Mouse (Mus musculus) hindbrain, embryonic 12.5 days (tissue): ENCODE data around the gene Tnfrsf18. TPM values are rescaled to one million over a fixed set of nuclear protein-coding genes. Genes with fewer than 3 reads are reported as not detected.

Experiments used
- ATAC-seq: fragments of 200-750 bp; cut with Nextera tagmentation; 2 replicates; pipeline ENCODE4 v1.8.0; 2017; ENCODE audit warnings: moderate TSS enrichment; ENCODE audit not compliant: low FRiP score
- H3K27ac ChIP-seq: fragments of 300-500 bp; sonication (generic); 2 replicates; pipeline ENCODE4 v1.5.1; 2016; ENCODE audit warnings: mild to moderate bottlenecking
- H3K27me3 ChIP-seq: fragments of 300-500 bp; sonication (generic); 2 replicates; pipeline ENCODE4 v1.6.1; 2016; ENCODE audit warnings: mild to moderate bottlenecking
- H3K36me3 ChIP-seq: fragments of 300-500 bp; sonication (generic); 2 replicates; pipeline ENCODE4 v1.6.1; 2016; ENCODE audit warnings: mild to moderate bottlenecking
- H3K4me1 ChIP-seq: fragments of 300-500 bp; sonication (generic); 2 replicates; pipeline ENCODE4 v1.6.1; 2016
- H3K4me2 ChIP-seq: fragments of 300-500 bp; sonication (generic); replicated peaks from 2 replicates; pipeline ENCODE4 v1.6.1; 2016; ENCODE audit warnings: mild to moderate bottlenecking
- H3K4me3 ChIP-seq: fragments of 300-500 bp; sonication (generic); 2 replicates; pipeline ENCODE4 v1.5.1; 2016; ENCODE audit warnings: mild to moderate bottlenecking
- H3K9ac ChIP-seq: fragments of 300-500 bp; sonication (generic); 2 replicates; pipeline ENCODE4 v1.6.1; 2016; ENCODE audit warnings: mild to moderate bottlenecking, moderate library complexity
- H3K9me3 ChIP-seq: fragments of 300-500 bp; sonication (generic); replicated peaks from 2 replicates; pipeline ENCODE4 v1.6.1; 2016; ENCODE audit warnings: mild to moderate bottlenecking
- WGBS: fragments of 180-500 bp; shearing (Covaris S2); methylation state at CpG from one replicate; pipeline ENCODE4 v1.1.7; 2016; 5-methylcytosine and 5-hydroxymethylcytosine counted together
- microRNA counts: library from miRNA; unstranded; fragments of <30 nt; microRNA quantifications from one replicate; lab custom pipeline; 2017
- microRNA-seq: library from miRNA; unstranded; fragments of <30 nt; microRNA quantifications from one replicate; pipeline ENCODE4, GENCODE M21; 2017
- polyA plus RNA-seq: library from polyadenylated mRNA; unstranded; fragments of >200 nt; fragmentation: Nextera tagmentation; extraction: Ambion mirVana; gene quantifications from 2 replicates; pipeline ENCODE4 v1.2.1, GENCODE M21; 2016

The Tnfrsf18 gene
- polyA plus RNA-seq, 1 experiment from 2014 or later: 1.8 TPM

GRCm38 (mm10) chr4:156064510-156064897 is 38.5 kb downstream of the Tnfrsf18 start:
- Histone ChIP-seq H3K9ac (no peak overlapping the region), H3K36me3 (no peaks in the 10 kb centered on the region), H3K4me1 (peaks cover 10% of the 10 kb centered on the region), H3K9me3 (no peaks in the 10 kb centered on the region), H3K27ac (no peak overlapping the region), H3K4me3 (no peak overlapping the region), H3K27me3 (no peaks in the 10 kb centered on the region; the same call in 1 of the 2 replicates), H3K4me2 (no peak overlapping the region)
- no peak for ATAC-seq
- WGBS: 79% methylated on average over 9 of the region's 9 CpGs

GRCm38 (mm10) chr4:156065156-156065894 is 39.4 kb downstream of the Tnfrsf18 start:
- no peaks in the 10 kb centered on the region for H3K27me3 ChIP-seq

GRCm38 (mm10) chr4:156067256-156067949 is 41.4 kb downstream of the Tnfrsf18 start:
- peaks cover 20% of the 10 kb centered on the region for H3K4me1 ChIP-seq
- H3K27me3 ChIP-seq: no peaks in the 10 kb centered on the region
- no peak overlapping the region for H3K27ac ChIP-seq
- no peak overlapping the region for H3K4me2 ChIP-seq
- 75% methylated on average over 5 of the region's 5 CpGs for WGBS
- H3K36me3 ChIP-seq: no peaks in the 10 kb centered on the region
- H3K9me3 ChIP-seq: no peaks in the 10 kb centered on the region
- no peak overlapping the region for H3K9ac ChIP-seq
- no peak overlapping the region for H3K4me3 ChIP-seq
- ATAC-seq: no peak

More at GRCm38 (mm10) chr4:156065156-156065894, 39.4 kb downstream of the Tnfrsf18 start:
- H3K4me1 ChIP-seq: peaks cover 15% of the 10 kb centered on the region
- no peak overlapping the region for H3K9ac ChIP-seq
- no peaks in the 10 kb centered on the region for H3K36me3 ChIP-seq
- no peak for ATAC-seq
- 95% methylated on average over 10 of the region's 10 CpGs for WGBS
- no peak overlapping the region for H3K27ac ChIP-seq
- no peaks in the 10 kb centered on the region for H3K9me3 ChIP-seq
- H3K4me2 ChIP-seq: no peak overlapping the region
- H3K4me3 ChIP-seq: no peak overlapping the region

DNA sequence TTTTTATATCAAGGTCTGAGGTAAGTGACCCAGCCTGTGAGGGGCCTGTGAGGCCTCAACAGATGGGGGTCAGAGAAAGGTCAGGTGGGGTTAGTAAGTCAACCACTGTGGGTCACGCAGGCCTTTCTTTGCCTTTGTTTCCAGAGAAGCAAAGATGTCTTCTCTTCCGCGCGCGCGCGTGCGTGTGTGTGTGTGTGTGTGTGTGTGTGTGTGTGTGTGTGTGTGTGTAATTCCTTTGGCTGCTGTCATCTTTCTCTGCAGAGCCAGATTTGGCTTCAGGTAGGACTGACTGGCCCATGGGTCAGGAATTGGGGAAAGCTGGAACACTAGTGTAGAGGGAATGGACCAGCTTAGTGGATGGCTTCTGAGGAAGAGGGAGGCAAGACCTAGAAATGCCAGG is 43.7 kb downstream of the Tnfrsf18 start:
- 59% methylated on average over 8 of the region's 8 CpGs for WGBS

DNA sequence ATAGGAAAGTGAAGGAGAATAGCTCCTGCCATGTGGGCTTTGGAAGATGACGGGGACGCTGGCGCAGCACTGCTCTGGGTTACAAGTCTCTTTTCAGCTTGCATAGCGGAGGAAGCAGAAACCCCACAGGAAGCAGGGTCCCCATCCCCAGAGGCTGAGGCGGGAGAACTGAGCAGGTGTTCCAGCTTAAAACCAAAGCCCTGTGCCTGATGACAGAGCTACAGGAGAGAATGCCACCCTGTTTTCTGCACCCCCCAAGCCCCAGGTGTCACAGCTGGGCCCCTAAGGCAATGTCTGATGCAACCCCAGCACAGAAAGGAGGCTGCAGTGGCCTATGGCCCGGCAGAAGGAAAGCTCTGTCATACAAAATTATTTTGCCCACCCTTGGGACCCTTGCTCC is 44.3 kb downstream of the Tnfrsf18 start:
- Histone ChIP-seq H3K4me1 (peaks cover 10% of the 10 kb centered on the region), H3K9me3 (no peaks in the 10 kb centered on the region), H3K4me2 (no peak overlapping the region), H3K9ac (0 out of 2 replicates have a peak overlapping the region, but pooled peaks have one; percentile 8), H3K27ac (peak overlapping the region; percentile 23; the same call in 1 of the 2 replicates), H3K36me3 (no peaks in the 10 kb centered on the region), H3K27me3 (no peaks in the 10 kb centered on the region), H3K4me3 (no peak overlapping the region)
- no peak for ATAC-seq
- 49% methylated on average over 6 of the region's 6 CpGs for WGBS

More for the DNA sequence above, 43.7 kb downstream of the Tnfrsf18 start:
- no peak overlapping the region for H3K27ac ChIP-seq
- peaks cover 10% of the 10 kb centered on the region for H3K4me1 ChIP-seq
- no peak for ATAC-seq
- H3K9ac ChIP-seq: 0 out of 2 replicates have a peak overlapping the region, but pooled peaks have one; percentile 8
- no peak overlapping the region for H3K4me3 ChIP-seq
- no peak overlapping the region for H3K4me2 ChIP-seq
- no peaks in the 10 kb centered on the region for H3K27me3 ChIP-seq
- H3K36me3 ChIP-seq: no peaks in the 10 kb centered on the region
- no peaks in the 10 kb centered on the region for H3K9me3 ChIP-seq

DNA sequence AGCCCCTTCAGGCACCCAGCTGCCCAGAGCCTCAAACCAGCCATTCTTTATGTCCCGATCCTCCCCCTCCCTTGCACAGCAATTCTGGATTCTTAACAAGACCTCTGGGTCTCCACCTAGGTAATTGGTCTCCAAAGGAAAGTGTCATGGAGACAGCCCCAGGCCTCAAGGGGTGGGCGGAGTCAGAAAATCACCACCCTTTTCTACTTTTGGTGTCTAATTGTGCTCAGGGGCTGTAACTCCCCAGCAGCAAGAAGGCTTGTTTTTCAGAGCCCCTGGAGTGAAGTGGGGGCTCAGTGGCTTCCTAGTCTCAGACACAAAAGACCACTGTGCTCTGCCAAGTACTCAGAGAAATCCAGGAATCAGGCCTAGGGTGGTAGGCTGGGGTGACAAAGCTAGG is 44.8 kb downstream of the Tnfrsf18 start:
- WGBS: 67% methylated on average over 2 of the region's 2 CpGs
- H3K9ac ChIP-seq: no peak overlapping the region
- H3K36me3 ChIP-seq: no peaks in the 10 kb centered on the region
- ATAC-seq: no peak
- H3K27me3 ChIP-seq: peaks cover 3% of the 10 kb centered on the region; the same call in 1 of the 2 replicates
- H3K9me3 ChIP-seq: no peaks in the 10 kb centered on the region
- no peak overlapping the region for H3K4me2 ChIP-seq
- peak overlapping the region; percentile 23; the same call in 1 of the 2 replicates for H3K27ac ChIP-seq
- H3K4me1 ChIP-seq: peaks cover 10% of the 10 kb centered on the region
- no peak overlapping the region for H3K4me3 ChIP-seq

- 0 out of 2 replicates have a peak overlapping the region, but pooled peaks have one; percentile 33 for H3K4me3 ChIP-seq
- 10% methylated on average over 8 of the region's 8 CpGs for WGBS
These were observed 51.0 kb downstream of the Tnfrsf18 start for GRCm38 (mm10) chr4:156076911-156077382.

DNA sequence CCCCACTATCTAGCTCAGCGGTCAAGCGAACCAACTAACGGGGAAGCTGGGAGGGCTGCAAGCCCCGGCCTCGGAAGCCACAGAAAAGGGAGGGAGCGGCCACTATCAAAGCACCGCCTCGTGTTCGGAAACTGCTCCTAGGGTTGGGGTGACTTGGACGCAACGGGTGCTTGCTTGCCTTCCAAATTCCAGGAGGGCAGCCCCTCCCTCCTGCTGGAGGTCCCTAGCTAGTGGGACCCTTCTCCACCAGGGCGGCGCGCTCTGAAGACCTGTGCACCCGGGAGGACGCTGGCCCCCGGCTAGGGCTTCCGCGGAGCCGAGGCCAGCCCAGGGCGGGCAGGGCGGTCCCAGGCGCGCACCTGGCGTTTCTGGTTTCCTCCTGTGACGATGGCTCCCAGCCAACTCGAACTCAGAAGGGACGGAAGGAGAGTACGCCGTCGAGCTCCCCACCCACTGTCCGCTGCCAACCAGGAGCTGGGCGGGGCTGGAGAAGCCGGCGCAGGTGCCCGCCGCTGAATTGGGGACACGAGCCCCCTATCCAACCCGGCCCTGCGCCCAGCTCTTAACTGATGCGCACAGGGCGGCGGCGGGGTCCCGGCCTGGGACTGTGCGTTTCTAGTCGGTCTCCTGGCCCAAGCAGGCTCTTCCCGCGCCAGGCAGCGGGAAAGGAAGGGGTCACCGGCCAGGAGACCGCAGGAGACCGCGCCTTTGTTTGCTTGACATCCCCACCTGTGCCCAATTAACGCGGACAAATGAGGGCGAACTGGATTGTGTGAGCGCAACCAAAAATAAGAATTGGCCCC is 51.7 kb downstream of the Tnfrsf18 start:
- peak overlapping the region; percentile 45; the same call in 1 of the 2 replicates for H3K9ac ChIP-seq
- peak overlapping the region; percentile 61 for H3K4me2 ChIP-seq
- peaks cover 9% of the 10 kb centered on the region for H3K4me1 ChIP-seq
- under 1% methylated on average over 58 of the region's 58 CpGs for WGBS
- peaks cover 34% of the 10 kb centered on the region for H3K27me3 ChIP-seq
- peak overlapping the region; percentile 33 for H3K4me3 ChIP-seq
- H3K9me3 ChIP-seq: no peaks in the 10 kb centered on the region
- no peak overlapping the region for H3K27ac ChIP-seq
- ATAC-seq: peak; percentile 46; the same call in 1 of the 2 replicates
- no peaks in the 10 kb centered on the region for H3K36me3 ChIP-seq

More at GRCm38 (mm10) chr4:156076911-156077382, 51.0 kb downstream of the Tnfrsf18 start:
- Histone ChIP-seq H3K4me2 (peak overlapping the region; percentile 61; the same call in 1 of the 2 replicates), H3K9me3 (no peaks in the 10 kb centered on the region), H3K36me3 (no peaks in the 10 kb centered on the region), H3K27me3 (peaks cover 34% of the 10 kb centered on the region), H3K4me1 (peaks cover 9% of the 10 kb centered on the region), H3K27ac (no peak overlapping the region), H3K9ac (0 out of 2 replicates have a peak overlapping the region, but pooled peaks have one; percentile 45)
- ATAC-seq: no peak

MicroRNAs encoded within 50 kb of the gene (microRNA counts, 519-probe panel; counts per million panel counts)
- microRNA mmu-miR-200a (lab: Ali Mortazavi, UCI): 2,119 counts per million, percentile 61 among the panel's probes with 10 or more counts
- microRNA mmu-miR-200b (lab: Ali Mortazavi, UCI): 4,358 counts per million, percentile 85 among the panel's probes with 10 or more counts
- 3,915 counts per million, percentile 80 among the panel's probes with 10 or more counts for microRNA mmu-miR-429 (lab: Ali Mortazavi, UCI)

Small RNAs within 50 kb of the gene (microRNA-seq; reads per million reads assigned to microRNA genes)
- gene Mir200a (154 reads per million, percentile 53 among the genes with 10 or more reads in this experiment), gene Mir200b (501 reads per million, percentile 66 among the genes with 10 or more reads in this experiment), gene Mir429 (1,457 reads per million, percentile 78 among the genes with 10 or more reads in this experiment)

Other genes starting within 250 kb of the Tnfrsf18 start
- gene Tmem88b, start 240.3 kb upstream of the Tnfrsf18 start, polyA plus RNA-seq: 0.58 and 0.86 TPM in 2 replicates
- not detected in 2 replicates for gene Ankrd65, start 235.7 kb upstream of the Tnfrsf18 start, polyA plus RNA-seq
- gene Mrpl20, start 223.3 kb upstream of the Tnfrsf18 start, polyA plus RNA-seq: 189 and 204 TPM in 2 replicates
- gene Ccnl2, start 213.7 kb upstream of the Tnfrsf18 start, polyA plus RNA-seq: 207 and 217 TPM in 2 replicates
- 127 and 133 TPM in 2 replicates for gene Aurkaip1, start 194.9 kb upstream of the Tnfrsf18 start, polyA plus RNA-seq
- 40.6 and 40.7 TPM in 2 replicates for gene Mxra8, start 186.5 kb upstream of the Tnfrsf18 start, polyA plus RNA-seq
- 18.6 and 20.0 TPM in 2 replicates for gene Dvl1, start 178.8 kb upstream of the Tnfrsf18 start, polyA plus RNA-seq
- gene Tas1r3, start 162.8 kb upstream of the Tnfrsf18 start, polyA plus RNA-seq: 0.53 and 0.65 TPM in 2 replicates
- 18.5 and 18.6 TPM in 2 replicates for gene Cptp, start 156.7 kb upstream of the Tnfrsf18 start, polyA plus RNA-seq
- gene Ints11, start 156.6 kb upstream of the Tnfrsf18 start, polyA plus RNA-seq: 74.9 and 76.3 TPM in 2 replicates
- 45.1 and 48.3 TPM in 2 replicates for gene Pusl1, start 134.4 kb upstream of the Tnfrsf18 start, polyA plus RNA-seq
- gene Acap3, start 134.3 kb upstream of the Tnfrsf18 start, polyA plus RNA-seq: 64.9 and 66.9 TPM in 2 replicates
- 149 and 150 TPM in 2 replicates for gene Ube2j2, start 82.3 kb upstream of the Tnfrsf18 start, polyA plus RNA-seq
- gene C1qtnf12, start 63.8 kb upstream of the Tnfrsf18 start, polyA plus RNA-seq: 17.2 and 25.7 TPM in 2 replicates
- gene B3galt6, start 33.5 kb upstream of the Tnfrsf18 start, polyA plus RNA-seq: 19.5 and 20.4 TPM in 2 replicates
- gene Sdf4, start 33.3 kb upstream of the Tnfrsf18 start, polyA plus RNA-seq: 129 and 130 TPM in 2 replicates
- gene Tnfrsf4, start 12.3 kb upstream of the Tnfrsf18 start, polyA plus RNA-seq: 0.29 and 0.76 TPM in 2 replicates
- 0.14 and 0.32 TPM in 2 replicates for gene Ttll10, start 33.2 kb downstream of the Tnfrsf18 start, polyA plus RNA-seq
- gene 9430015G10Rik, start 83.8 kb downstream of the Tnfrsf18 start, polyA plus RNA-seq: 49.6 and 50.8 TPM in 2 replicates
- gene Rnf223, start 104.3 kb downstream of the Tnfrsf18 start, polyA plus RNA-seq: 0.56 and 0.76 TPM in 2 replicates
- gene Agrn, start 171.3 kb downstream of the Tnfrsf18 start, polyA plus RNA-seq: 161 and 178 TPM in 2 replicates
- gene Isg15, start 174.7 kb downstream of the Tnfrsf18 start, polyA plus RNA-seq: 1.2 and 1.3 TPM in 2 replicates
- 7.0 and 7.6 TPM in 2 replicates for gene AW011738, start 177.1 kb downstream of the Tnfrsf18 start, polyA plus RNA-seq
- gene Perm1, start 189.7 kb downstream of the Tnfrsf18 start, polyA plus RNA-seq: 2.3 and 2.6 TPM in 2 replicates
- gene Plekhn1, start 208.7 kb downstream of the Tnfrsf18 start, polyA plus RNA-seq: 29.0 and 30.5 TPM in 2 replicates
- gene Noc2l, start 209.8 kb downstream of the Tnfrsf18 start, polyA plus RNA-seq: 71.1 and 76.7 TPM in 2 replicates
- 3.0 and 3.9 TPM in 2 replicates for gene Samd11, start 229.5 kb downstream of the Tnfrsf18 start, polyA plus RNA-seq